Mouse (Mus musculus) kidney, adult 2 months (tissue): ENCODE measurements at regions not wholly inside any gene's neighbourhood (a gene's known extent, or its start where the extent isn't known, plus 50 kb on each side); places are given as distances from the start of the nearest gene placed in this dataset.

Experiments
- DNase-seq: peaks from one replicate; pipeline ENCODE4 v3.0.0; 2021
- H3K27ac ChIP-seq: fragments of 200-500 bp; 2 replicates; pipeline ENCODE4 v1.5.1; 2012; ENCODE audit warnings: low read depth, low read length, control low read depth, inconsistent platforms; ENCODE audit not compliant: insufficient read depth
- H3K27me3 ChIP-seq: fragments of 200-500 bp; replicated peaks from 2 replicates; pipeline ENCODE4 v1.6.1; 2012; ENCODE audit warnings: mild to moderate bottlenecking, moderate library complexity, low read length, inconsistent platforms; ENCODE audit not compliant: control insufficient read depth, insufficient read depth
- H3K36me3 ChIP-seq: fragments of 200-500 bp; 2 replicates; pipeline ENCODE4 v1.6.1; 2012; ENCODE audit warnings: mild to moderate bottlenecking, moderate library complexity, low read length, inconsistent platforms; ENCODE audit not compliant: control insufficient read depth, insufficient read depth
- H3K4me1 ChIP-seq: fragments of 200-500 bp; 2 replicates; pipeline ENCODE4 v1.6.1; 2011; ENCODE audit warnings: low read length; ENCODE audit not compliant: control insufficient read depth, insufficient read depth
- H3K4me3 ChIP-seq: fragments of 200-500 bp; 2 replicates; pipeline ENCODE4 v1.5.1; 2011; ENCODE audit warnings: mild to moderate bottlenecking, low read depth, low read length, control low read depth; ENCODE audit not compliant: insufficient read depth
- CTCF ChIP-seq: fragments of 200-500 bp; conservative IDR thresholded peaks from 2 replicates; pipeline ENCODE4 v1.5.1; 2011; ENCODE audit warnings: low read depth, mild to moderate bottlenecking, control low read depth, low read length, moderate library complexity, mixed read lengths; ENCODE audit not compliant: insufficient read depth, insufficient read length
- POLR2A ChIP-seq: fragments of 200-500 bp; IDR thresholded peaks from one replicate; pipeline ENCODE4 v1.6.1; 2011; ENCODE audit warnings: low read depth, low read length, control low read depth
- WGBS: fragments of 180-500 bp; shearing (Covaris S2); methylation state at CpG from one replicate; pipeline ENCODE4 v1.1.7; 2018; 5-methylcytosine and 5-hydroxymethylcytosine counted together

DNA sequence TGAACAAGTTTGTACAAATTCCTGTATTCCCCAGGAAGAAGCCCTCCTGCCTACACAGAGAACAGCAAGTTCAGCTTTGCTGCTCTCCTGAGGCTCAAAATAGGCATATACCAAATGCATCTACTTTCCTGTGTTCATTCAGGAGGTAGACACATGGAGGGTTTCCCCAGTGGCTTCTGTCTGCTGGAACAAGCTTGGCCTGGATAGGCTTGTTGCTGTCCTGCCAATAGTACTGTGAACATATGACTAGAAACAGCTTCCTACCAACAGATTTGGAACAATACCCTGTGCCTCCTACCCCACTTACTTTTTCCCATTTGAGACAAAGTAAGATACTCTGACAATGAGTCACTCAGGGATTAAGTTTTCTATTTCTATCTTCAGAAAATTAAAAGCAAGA lies 93.8 kb upstream of the Wdpcp start:
- no peak for TF ChIP-seq CTCF
- TF ChIP-seq POLR2A: no peak
- DNase-seq: no peak
- H3K4me3 ChIP-seq: no peak overlapping the region
- no peaks in the 10 kb centered on the region for H3K27me3 ChIP-seq
- H3K27ac ChIP-seq: no peak overlapping the region
- H3K4me1 ChIP-seq: no peaks in the 10 kb centered on the region
- H3K36me3 ChIP-seq: no peaks in the 10 kb centered on the region

- no peak for DNase-seq
- Histone ChIP-seq H3K36me3 (no peaks in the 10 kb centered on the region), H3K4me3 (no peak overlapping the region), H3K27ac (no peak overlapping the region), H3K27me3 (no peaks in the 10 kb centered on the region), H3K4me1 (0 out of 2 replicates have a peak, but pooled peaks cover 3% of the 10 kb centered on the region)
- 52% methylated on average over 4 of the region's 4 CpGs for whole genome bisulfite sequencing
- TF ChIP-seq POLR2A (no peak), CTCF (no peak)
Measured at GRCm38 (mm10) chr11:21470711-21471110, 99.7 kb upstream of the Ugp2 start.

GRCm38 (mm10) chr11:21468465-21468864 lies 97.5 kb upstream of the Ugp2 start:
- Histone ChIP-seq H3K4me3 (no peak overlapping the region), H3K27ac (no peak overlapping the region), H3K4me1 (0 out of 2 replicates have a peak, but pooled peaks cover 3% of the 10 kb centered on the region), H3K36me3 (no peaks in the 10 kb centered on the region), H3K27me3 (no peaks in the 10 kb centered on the region)
- DNase-seq: peak; percentile 47
- TF ChIP-seq POLR2A (no peak), CTCF (no peak)

DNA sequence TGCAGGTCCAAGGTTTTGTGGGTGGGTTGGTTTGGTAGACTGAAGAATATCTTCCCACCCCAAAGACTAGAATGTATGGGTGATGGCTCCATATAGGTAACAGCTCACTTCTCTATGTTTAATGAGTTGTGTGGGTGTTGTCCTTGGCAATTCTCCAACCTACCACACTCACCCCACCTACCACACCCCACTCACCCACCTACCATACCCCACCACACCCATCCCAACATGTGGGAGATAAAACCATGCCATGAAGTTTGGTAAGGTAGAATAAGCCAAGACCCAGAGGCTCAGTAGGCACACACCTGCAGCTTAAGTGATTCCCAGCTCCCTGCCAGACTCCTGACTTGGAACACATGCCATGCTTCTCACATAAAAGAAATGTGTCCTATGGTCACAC lies 89.0 kb upstream of the Ugp2 start:
- Histone ChIP-seq H3K27ac (no peak overlapping the region), H3K4me1 (no peaks in the 10 kb centered on the region), H3K4me3 (no peak overlapping the region), H3K27me3 (no peaks in the 10 kb centered on the region), H3K36me3 (no peaks in the 10 kb centered on the region)
- TF ChIP-seq CTCF (no peak), POLR2A (no peak)
- no peak for DNase-seq

GRCm38 (mm10) chr11:21453308-21454106 lies 82.5 kb upstream of the Ugp2 start:
- Histone ChIP-seq H3K36me3 (no peaks in the 10 kb centered on the region), H3K27me3 (no peaks in the 10 kb centered on the region), H3K4me1 (no peaks in the 10 kb centered on the region), H3K4me3 (no peak overlapping the region), H3K27ac (no peak overlapping the region)
- WGBS: 68% methylated on average over 3 of the region's 4 CpGs
- peak; percentile 53 for DNase-seq
- TF ChIP-seq POLR2A (no peak), CTCF (peak; percentile 33; the same call in 1 of the 2 replicates)

GRCm38 (mm10) chr11:21433726-21434125 lies 62.7 kb upstream of the Ugp2 start:
- no peak overlapping the region for H3K27ac ChIP-seq

GRCm38 (mm10) chr11:21430021-21430420 lies 59.0 kb upstream of the Ugp2 start:
- no peak overlapping the region for H3K27ac ChIP-seq
- H3K4me1 ChIP-seq: peaks cover 15% of the 10 kb centered on the region; the same call in 1 of the 2 replicates
- no peak for TF ChIP-seq POLR2A
- no peak for TF ChIP-seq CTCF

More at GRCm38 (mm10) chr11:21433726-21434125, 62.7 kb upstream of the Ugp2 start:
- Histone ChIP-seq H3K36me3 (no peaks in the 10 kb centered on the region), H3K27me3 (no peaks in the 10 kb centered on the region), H3K4me3 (no peak overlapping the region), H3K4me1 (peaks cover 5% of the 10 kb centered on the region; the same call in 1 of the 2 replicates)
- 40% methylated on average over 2 of the region's 2 CpGs for WGBS
- TF ChIP-seq CTCF (peak; percentile 70), POLR2A (no peak)
- peak; percentile 37 for DNase-seq

DNA sequence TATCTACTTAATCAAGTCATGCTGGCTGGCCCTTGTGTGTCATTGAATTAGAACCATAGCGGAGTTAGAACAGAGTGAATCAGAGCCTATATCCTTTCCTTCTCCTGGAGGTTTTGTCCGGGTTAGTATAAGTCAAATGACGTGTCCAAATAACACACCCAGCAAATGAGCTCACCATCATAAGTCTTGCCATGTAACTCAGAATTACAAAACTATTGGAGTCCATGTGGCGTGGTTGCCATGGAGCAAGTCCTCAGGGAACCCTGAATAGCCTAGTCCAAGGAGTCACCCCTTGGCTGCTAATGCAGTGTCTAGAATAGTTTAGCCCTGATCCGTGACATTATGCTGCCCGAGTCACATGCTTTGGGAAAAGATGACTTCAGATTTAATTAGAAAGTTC lies 57.7 kb upstream of the Ugp2 start:
- no peaks in the 10 kb centered on the region for H3K36me3 ChIP-seq
- no peak for TF ChIP-seq POLR2A
- no peak for TF ChIP-seq CTCF
- peak; percentile 72 for DNase-seq
- H3K4me1 ChIP-seq: peaks cover 15% of the 10 kb centered on the region; the same call in 1 of the 2 replicates
- no peak overlapping the region for H3K4me3 ChIP-seq
- no peaks in the 10 kb centered on the region for H3K27me3 ChIP-seq
- 54% methylated on average over 6 of the region's 6 CpGs for WGBS
- 0 out of 2 replicates have a peak overlapping the region, but pooled peaks have one; percentile 20 for H3K27ac ChIP-seq

More at GRCm38 (mm10) chr11:21430021-21430420, 59.0 kb upstream of the Ugp2 start:
- H3K36me3 ChIP-seq: no peaks in the 10 kb centered on the region
- H3K4me3 ChIP-seq: no peak overlapping the region
- DNase-seq: peak; percentile 9
- H3K27me3 ChIP-seq: no peaks in the 10 kb centered on the region
- 40% methylated on average over 1 of the region's 1 CpGs for WGBS
